Mouse (Mus musculus): ENCODE results near the gene Mpdu1.
"Not testable (repeated sequence)": the region's sequence is repeated elsewhere in the genome, so short reads cannot be mapped to it uniquely, and the experiment has no call there.

Mpdu1 gene

DNA sequence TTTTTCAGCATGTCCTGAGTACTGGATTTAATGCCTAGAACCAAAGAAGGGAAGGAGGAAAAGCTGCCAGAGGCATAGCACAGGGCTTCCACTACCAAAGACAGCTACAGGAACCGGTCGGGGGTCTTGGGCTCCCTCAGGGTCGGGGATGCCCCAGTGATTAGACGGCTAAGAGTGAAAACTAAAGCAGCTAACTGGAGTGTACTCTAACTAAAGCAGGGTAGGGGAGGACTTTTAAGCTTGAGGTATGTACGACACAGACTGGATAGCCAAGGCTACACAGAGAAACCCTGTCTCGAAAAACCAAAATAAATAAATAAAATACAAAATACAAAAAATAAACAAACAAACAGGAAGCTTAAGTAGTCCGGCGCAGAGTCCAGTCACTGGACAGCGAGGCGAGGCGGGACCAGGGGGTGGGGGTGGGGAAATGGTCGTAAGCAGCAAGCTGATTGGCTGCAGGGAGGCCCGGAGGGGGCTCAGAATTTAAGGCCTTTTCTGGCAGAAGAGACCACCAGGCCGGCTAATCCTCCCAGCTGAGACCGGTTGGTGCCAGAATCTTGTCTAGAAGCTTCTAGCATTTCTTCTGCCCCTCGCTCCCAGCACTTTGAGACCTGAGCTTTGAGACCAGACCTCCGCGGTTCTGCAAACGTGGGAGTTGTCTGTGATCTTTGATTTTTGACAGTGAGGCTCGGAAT is 40.7 kb downstream of the Mpdu1 start, which contains the start of gene Sat2:
Gene Sat2 (plus strand): TSS at position 454 of the 698 bp plus-strand sequence.
- peak; percentile 81 for DNase-seq (ENCODE audit: low spot score)

DNA sequence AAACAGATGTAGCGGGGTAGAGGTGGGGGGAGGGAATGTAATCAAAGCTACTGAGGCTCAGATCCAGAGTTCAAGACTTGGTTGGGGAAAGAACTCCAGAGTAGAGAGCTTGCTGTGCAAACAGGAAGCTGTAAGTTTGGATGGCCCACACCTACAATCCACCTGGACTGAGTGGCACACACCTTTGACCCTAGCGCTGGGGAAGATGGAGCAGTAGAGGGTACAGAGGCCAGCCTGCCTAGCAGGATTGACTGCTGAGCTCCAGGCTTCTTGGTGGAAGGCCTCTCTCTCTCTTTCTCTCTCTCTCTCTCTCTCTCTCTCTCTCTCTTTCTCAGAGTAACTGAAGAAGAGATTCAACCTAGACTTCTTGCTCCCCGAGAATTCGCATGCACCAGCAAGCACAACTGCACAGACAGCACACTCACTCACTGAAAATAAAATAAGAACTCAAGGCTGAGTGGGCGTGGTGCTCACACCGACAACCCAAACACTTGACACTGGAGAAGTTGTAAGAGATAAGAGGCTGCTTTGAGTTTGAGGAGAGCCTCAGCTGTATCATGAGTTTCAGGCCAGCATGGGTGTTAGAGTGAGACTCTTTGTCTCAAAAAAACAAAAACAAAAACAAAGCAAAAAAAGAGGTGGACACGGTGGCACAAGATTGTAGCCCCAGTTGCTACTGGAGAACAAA is 41.9 kb downstream of the Mpdu1 start:
- no peak for DNase-seq (ENCODE audit: low spot score)

GRCm38 (mm10) chr11:69617805-69618204 is 44.6 kb downstream of the Mpdu1 start, which contains the start of gene Shbg:
Shbg (minus strand) TSS chr11:69617905.
- no peak for DNase-seq (ENCODE audit: low spot score)

DNA sequence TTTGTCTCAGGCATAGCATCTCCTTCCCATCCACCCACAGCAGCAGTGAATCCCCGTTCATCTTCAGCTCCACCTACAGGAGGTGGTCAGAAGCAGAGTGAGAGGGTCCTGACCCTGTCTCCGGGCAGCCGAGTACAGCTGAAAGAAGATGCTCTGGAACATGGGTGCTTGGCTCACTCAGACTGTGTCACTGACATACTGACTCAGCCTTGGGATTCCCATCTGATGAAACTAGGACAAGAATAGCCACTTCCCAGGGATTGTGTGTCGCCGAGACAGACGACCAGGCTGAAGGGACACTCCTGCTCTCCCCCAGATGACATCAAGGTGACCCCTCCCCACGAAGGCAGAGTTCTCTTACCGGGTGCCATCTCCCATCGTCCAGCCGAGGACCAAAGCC is 45.7 kb downstream of the Mpdu1 start:
- DNase-seq (ENCODE audit: low spot score): no peak

DNA sequence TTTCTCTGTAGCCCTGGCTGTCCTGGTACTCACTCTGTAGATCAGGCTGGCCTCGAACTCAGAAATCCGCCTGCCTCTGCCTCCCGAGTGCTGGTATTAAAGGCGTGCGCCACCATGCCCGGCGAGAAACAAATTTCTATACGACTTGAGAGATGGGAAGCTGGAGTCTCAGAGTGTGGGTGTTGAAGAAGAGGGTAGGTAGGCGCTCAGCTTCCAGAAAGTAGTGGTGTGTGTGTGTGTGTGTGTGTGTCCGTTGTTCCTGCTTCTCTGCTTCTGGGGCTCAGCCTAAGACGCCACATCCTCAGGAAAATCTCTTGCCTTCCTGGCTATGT is 48.2 kb downstream of the Mpdu1 start:
- DNase-seq (ENCODE audit: low spot score): not testable (repeated sequence)

- DNase-seq (ENCODE audit: low spot score): peak; percentile 91
These were observed 48.7 kb downstream of the Mpdu1 start for GRCm38 (mm10) chr11:69613553-69614256.

- no peak for DNase-seq (ENCODE audit: low spot score)
These were observed 51.5 kb downstream of the Mpdu1 start for GRCm38 (mm10) chr11:69610899-69611298.

DNA sequence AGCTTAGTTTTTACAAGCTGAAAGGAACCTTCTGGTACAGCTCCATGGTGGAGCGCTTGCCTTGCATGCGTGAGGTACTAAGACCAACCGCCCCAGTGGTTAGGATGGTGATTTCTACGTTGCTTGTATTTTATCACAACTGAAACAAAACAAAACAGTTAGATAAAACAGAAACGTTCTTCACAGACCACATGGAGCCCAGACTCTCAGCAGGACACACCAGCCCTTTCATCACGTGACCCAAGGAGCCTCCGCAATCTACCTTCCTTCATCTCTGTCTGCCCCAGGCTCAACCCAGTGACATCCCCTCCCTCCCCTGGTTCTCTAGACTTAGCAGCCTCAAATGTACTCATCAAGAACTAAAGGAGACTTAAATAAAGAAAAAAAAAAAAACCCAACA is 53.0 kb downstream of the Mpdu1 start:
- no peak for DNase-seq (ENCODE audit: low spot score)

DNA sequence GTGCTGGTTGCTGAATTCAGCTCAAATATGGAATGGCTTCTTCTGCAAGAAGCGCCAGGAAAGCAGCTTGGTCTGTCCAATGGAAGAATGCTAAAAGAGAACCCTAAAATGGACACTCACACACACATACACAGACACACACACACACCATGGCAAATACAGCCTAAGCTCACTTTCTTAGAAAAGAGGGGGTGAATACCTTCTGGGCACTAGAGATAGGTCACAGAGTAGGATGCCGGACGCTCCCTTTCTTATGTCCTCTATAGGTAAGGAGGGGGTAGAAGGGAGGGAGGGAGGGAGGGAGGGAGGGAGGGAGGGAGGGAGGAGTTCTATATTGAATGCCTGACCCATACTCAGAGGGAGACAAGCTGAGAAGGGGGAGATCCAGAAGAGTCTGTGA is 53.9 kb downstream of the Mpdu1 start:
- DNase-seq (ENCODE audit: low spot score): no peak

- DNase-seq (ENCODE audit: low spot score): no peak
These were observed 55.6 kb downstream of the Mpdu1 start for GRCm38 (mm10) chr11:69606832-69607231.
